Mouse (Mus musculus): ENCODE results near the gene Epb41l2.

Gene Epb41l2

GRCm38 (mm10) chr10:25437586-25438298, 78.1 kb downstream of the Epb41l2 start:
- no peak for DNase-seq

DNA sequence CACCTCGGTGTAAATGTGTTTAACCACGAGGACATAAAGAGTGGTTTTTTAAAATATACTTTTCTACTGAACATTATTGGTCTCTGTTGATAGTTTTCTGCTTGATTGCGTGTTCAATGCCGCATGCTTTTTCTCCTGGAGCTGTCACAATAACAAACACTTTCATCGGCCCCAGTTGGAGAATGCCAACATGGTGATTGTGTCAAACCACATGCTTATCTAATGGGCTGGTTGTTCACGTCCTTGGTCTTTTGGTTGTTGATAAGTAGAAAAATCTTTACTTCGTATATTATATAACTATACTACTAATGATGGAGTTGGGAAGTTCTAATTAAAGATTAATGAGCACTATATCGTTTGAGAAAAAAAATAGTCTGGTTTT, 78.7 kb downstream of the Epb41l2 start:
- no peak for DNase-seq

DNA sequence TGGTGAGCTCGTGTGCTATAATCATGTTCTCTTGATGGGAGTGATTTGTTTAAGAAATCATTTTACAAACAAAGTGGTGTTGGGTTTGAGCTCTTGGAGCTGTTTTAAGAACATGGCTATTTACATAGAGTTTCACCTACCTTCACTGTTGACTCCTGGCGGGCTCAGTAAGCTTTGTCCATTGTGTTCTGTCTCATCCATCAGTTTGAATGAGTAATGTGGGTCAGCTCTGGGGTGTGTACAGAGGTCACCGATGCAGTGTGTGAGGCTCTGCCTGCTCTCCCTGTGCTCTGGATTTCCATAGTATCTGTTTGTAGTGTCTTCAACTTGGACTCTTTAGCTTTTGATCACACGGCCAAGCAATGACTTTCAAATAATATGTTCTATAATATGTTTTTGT, 79.6 kb downstream of the Epb41l2 start:
- no peak for DNase-seq

DNA sequence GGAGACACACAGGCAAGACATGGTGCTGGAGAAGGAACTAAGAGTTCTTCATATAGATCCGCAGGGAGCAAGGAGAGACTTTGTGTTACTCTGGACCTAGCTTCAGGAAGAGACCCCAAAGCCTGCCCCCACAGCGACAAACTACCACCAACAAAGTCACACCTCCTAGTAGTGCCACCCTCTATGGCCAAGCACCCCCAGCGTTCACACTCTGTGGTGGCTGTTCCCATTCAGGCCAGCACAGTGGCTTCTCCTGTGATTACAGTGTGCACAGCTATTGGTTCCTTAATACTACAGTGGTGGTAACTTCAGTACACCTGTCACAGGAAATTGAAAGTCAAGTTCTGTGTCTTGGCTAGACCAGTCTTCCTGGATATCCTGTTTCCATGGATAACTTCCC, 80.3 kb downstream of the Epb41l2 start:
- no peak for DNase-seq

- DNase-seq: no peak
These were observed 81.8 kb downstream of the Epb41l2 start for GRCm38 (mm10) chr10:25441405-25441804.

GRCm38 (mm10) chr10:25443626-25444025, 84.0 kb downstream of the Epb41l2 start:
- DNase-seq: no peak

GRCm38 (mm10) chr10:25444198-25444783, 84.7 kb downstream of the Epb41l2 start:
- peak; percentile 26 to 36 for DNase-seq

DNA sequence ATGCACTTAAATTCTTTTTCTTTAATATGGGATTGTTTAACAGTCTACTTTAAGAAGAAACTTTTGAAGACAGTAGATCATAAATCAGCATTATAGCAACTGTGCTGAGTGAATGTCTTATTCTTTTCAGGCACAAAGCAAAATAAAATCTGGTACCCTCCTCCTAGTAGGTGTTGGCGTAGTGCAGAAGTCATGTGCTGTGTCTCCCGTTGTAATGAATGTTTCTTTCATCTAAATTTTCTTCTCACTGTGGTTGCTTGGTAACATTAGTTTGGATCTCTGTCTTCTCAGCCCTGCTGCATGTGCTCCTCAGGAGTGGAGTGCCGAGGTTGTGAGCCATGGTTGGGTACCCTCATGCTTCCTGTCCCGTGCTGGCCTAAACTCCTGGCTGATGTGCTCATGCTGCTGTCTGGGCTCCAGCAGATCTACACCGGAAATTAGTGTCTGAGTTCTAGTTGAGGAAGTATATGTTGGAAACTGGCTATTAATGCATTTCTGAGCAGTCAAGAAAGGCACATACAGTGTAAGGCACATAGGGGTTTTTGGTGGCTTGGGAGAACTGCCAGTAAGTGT, 87.4 kb downstream of the Epb41l2 start:
- no peak for DNase-seq

- DNase-seq: no peak
These were observed 89.1 kb downstream of the Epb41l2 start for GRCm38 (mm10) chr10:25448676-25449075.

GRCm38 (mm10) chr10:25449312-25450020, 89.9 kb downstream of the Epb41l2 start:
- DNase-seq: no peak

GRCm38 (mm10) chr10:25453150-25453549, 93.6 kb downstream of the Epb41l2 start:
- no peak for DNase-seq

- no peak for DNase-seq
These were observed 94.2 kb downstream of the Epb41l2 start for GRCm38 (mm10) chr10:25453772-25454171.

- DNase-seq: no peak
These were observed 97.5 kb downstream of the Epb41l2 start for GRCm38 (mm10) chr10:25457118-25457517.

GRCm38 (mm10) chr10:25457996-25458395, 98.4 kb downstream of the Epb41l2 start:
- DNase-seq: no peak

DNA sequence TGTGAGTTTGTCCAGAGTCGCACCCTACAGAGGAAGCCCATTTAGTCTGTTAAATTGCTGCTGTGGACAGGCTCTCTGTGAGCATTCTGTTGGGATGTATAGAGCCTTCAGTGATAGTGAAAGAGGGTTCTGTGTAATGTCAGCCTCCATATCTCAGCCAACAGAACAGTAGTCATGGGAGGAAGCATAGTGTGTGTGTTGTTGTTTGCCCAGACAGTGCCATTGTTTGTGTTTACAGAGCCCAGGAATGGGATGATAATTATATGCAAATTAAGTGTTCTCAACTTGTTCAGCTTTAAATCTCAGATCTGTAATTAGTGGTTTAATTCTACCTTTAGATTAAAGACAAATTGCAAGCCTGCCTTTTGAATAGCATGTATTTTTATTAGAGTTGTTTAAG, 102.2 kb downstream of the Epb41l2 start:
- no peak for DNase-seq

- DNase-seq: no peak
These were observed 103.1 kb downstream of the Epb41l2 start for GRCm38 (mm10) chr10:25462669-25463068.

- DNase-seq: no peak
These were observed 106.9 kb downstream of the Epb41l2 start for GRCm38 (mm10) chr10:25466493-25466892.

DNA sequence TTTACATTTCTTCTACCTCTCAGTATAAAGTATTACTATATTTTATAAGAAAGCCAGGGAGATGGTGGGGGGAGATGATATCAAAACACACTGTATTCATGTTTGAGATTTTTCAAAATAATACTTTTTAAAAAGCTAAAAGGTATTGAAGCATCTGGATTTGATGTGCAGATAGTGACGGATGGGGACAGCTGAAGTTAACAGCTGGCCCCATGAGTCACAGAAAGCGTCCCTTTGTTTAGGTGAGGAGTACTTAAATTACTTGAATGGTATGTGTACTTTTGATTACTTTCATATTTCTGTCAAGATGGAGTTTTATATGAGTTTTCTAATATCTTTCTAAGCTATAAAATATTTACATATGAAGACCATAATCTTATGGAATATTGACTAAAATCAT, 112.3 kb downstream of the Epb41l2 start:
- DNase-seq: no peak

DNA sequence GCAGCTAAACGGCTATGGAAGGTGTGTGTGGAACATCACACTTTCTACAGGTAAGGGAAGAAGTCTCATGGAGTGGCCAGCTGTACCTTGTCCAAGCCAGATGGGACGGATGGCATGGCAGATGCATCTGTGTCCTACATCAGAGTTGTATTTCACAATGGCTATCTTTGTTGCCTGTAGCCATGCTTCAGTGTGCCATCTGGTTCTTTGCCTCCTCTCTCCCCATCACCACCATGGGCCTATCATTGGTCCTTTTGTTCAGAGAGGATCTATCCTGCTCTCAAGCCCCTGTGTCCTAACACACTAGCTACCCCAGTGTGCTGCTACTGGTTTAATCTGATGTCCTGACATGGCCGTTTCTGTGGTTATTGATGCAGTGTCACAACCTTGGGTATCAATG, 120.1 kb downstream of the Epb41l2 start:
- no peak for DNase-seq

DNA sequence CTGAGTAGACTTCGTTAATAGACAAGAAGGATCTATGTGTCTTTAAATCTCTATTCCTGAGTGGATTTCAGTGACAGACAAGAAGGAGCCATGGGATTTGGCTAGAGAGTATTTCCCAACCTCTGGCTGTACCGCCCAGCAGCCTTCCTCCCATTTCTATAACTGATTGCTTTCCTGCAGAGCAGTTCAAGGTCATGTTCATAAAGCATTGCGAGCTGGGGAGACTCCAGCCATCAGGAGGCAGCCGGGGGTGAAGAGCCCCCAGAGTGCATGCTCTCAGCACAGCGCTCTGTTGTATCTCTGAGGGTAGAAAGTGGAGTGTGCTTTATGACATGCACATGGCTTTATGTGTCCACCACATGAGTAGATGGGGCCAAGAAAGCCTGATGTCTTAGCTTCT, 123.2 kb downstream of the Epb41l2 start:
- DNase-seq: no peak

- DNase-seq: peak; percentile 50 to 73
These were observed 128.9 kb downstream of the Epb41l2 start for GRCm38 (mm10) chr10:25488456-25488855.

- DNase-seq: no peak
These were observed 139.9 kb downstream of the Epb41l2 start for GRCm38 (mm10) chr10:25499323-25500071.

- DNase-seq: no peak
These were observed 143.7 kb downstream of the Epb41l2 start for GRCm38 (mm10) chr10:25503250-25503649.
